Mouse (Mus musculus) mouse embryonic stem cell (cell line): Measurements from ENCODE around the gene Vipas39.
"Not testable (repeated sequence)": the region's sequence is repeated elsewhere in the genome, so short reads cannot be mapped to it uniquely, and the experiment has no call there.

ENCODE experiments used
- in situ Hi-C, 2 experiments: fragments of 300-500 bp; cut with MboI; formaldehyde crosslinking; loops; 1 replicate in 1 of 2; 3 replicates in 1 of 2; pipeline ENCODE4 v1.14.3; 2019 to 2020; ENCODE audit warnings: low sequenced_read_pairs in 2 of 2, low pct_unique_long_range_greater_than_20kb in 1 of 2, mixed read lengths in 1 of 2; ENCODE audit not compliant: unreplicated experiment in 1 of 2

Vipas39 gene

DNA sequence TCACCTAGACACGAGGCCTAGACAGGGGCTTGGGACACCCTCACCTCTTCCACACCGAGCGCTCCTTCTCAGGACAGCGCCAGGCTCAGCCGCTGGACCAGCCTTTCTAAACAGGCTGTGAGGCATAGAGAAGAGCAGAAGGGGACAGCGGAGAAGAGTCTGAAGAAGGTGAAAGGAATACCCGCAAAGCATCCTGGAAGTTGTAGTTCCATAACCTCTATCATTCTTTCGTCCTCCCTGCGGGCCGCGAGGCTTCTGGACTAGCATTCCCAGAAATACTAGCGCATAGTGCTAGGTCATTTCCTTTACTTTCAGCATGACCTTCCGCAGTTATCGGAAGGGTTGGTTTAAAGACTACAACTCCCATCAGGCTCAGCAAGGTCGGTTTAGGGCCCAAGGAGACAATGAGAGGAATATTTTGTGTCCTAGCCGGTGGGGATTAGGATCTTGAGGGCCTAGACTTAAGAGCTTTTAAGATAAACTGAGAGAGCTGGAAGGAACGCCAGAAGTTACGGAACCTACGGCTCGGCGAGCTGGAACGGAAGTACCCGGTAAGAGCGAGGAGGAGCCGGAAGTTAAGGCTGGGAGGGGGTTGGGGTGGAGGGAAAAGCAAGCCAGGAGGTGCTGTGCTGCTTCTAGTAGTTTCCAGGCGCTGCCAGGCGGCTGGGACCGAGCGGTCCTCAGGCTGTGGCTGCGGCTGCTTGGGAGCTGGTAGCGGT is at the start of gene Vipas39, which contains the start of gene Ahsa1:
Vipas39 (minus strand) TSS at position 149 of the 719 bp plus-strand sequence.
Ahsa1 (plus strand) TSS at position 372 of the 719 bp plus-strand sequence.
- in situ Hi-C loops = no loop called here

DNA sequence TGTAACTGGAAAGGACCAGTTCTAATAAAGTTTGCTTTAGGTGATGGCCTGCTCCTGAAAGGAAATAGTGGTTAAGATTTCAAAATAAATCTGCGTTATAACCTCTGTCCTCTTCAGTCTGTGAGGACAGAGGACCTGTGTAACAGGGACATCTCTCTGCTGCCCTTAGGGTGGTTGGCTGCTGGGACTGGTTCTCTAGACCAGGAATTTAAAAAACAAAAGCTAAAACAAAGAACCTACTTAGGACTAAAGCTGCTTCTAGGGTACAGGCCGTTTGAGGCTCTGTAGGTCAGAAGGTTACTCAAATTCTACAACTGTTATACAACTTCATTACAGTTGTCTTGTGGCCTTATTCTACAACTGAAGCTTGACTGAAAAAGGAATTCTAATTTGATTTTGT is 47.0 kb upstream of the Vipas39 start:
- in situ Hi-C loops = no loop called here

GRCm38 (mm10) chr12:87306584-87306844 is 40.5 kb upstream of the Vipas39 start:
- in situ Hi-C loops = not testable (repeated sequence)

GRCm38 (mm10) chr12:87305767-87306583 is 39.9 kb upstream of the Vipas39 start:
- in situ Hi-C loops = no loop called here

- in situ Hi-C loops = no loop called here
Measured at GRCm38 (mm10) chr12:87301189-87301588, 35.1 kb upstream of the Vipas39 start.

DNA sequence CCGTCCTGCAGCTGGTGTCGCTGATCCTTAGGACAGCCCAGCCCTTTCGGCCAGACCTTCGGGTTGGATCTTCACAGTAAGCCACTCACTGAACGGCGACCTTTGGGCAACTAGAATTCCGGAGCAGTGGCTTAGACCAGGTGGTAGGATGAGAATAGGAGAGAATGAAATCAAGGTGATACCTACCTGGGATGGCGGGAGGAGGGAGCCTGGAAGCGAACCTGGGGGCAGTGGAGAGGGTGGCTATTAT is 34.3 kb upstream of the Vipas39 start:
- in situ Hi-C loops = no loop called here

GRCm38 (mm10) chr12:87299657-87300440 is 33.8 kb upstream of the Vipas39 start, which contains the start of gene Ism2:
Ism2 (minus strand) TSS chr12:87299705.
- in situ Hi-C loops = no loop called here

DNA sequence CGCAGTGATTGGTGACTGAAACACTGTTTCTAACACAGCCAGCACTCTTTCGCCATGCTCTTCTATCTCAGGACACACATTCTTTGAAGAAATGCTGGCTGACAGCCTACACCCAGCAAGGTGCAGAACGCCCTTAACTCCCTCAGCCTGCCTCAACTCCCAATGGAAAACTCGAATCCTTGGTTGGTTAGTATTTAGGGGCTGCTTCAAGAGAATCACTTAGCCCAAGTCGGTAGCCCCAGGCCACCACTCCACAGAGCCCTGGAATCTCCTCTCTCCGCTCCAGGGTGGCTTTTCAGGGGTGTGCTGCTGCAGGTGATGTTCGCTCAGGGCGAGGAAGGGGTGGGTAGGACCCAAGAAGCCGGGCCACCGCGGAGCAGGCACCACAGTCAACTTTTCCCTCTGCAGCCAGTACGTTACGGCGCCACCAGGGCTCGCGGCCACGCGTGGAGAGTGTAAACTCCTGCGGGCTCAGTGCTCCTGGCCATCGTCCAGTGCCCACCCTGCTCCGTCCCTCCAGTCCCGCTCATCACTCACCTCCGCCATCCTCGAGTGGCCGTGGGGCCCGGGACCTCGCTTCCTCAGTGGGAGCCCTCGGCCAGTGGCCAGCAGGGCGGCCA is 33.1 kb upstream of the Vipas39 start:
- in situ Hi-C loops = no loop called here

DNA sequence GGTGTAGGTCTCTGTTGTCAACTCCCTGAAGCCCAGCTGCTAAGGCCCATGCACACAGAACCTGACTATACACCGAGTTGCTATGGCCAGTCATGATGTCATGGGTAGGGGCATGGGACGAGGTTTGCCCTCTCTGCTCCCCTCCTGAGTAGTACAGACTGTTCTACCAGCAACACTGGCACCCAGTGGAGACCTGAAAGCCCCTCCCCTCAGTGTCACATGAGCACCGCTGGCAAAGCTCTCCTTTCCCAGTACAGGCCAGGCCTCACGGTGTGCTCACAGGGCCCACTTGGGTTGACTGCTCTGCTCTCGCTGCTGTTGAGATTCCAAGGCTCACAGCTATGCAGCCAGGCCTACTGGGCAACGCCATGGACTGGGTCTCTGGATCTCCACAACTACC is 27.9 kb upstream of the Vipas39 start:
- in situ Hi-C loops = no loop called here

DNA sequence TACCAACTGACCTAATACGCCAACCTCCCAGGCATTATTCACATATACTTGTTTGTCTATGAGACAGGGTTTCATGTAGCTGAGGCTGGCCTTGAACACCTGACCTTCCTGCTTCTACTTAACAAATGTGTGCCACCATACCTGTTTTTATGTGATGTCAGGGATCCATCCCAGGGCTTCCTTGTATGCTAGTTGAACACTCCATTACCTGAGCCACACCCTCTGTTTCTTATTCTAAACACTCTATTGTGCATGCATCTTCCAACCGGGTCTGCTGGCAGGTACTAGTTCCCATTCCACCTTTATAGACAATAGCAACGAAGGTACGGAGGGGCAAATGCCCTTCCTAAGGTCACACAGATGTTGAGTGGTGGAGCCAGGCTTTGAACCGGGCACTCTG is 23.0 kb upstream of the Vipas39 start:
- in situ Hi-C loops = no loop called here

DNA sequence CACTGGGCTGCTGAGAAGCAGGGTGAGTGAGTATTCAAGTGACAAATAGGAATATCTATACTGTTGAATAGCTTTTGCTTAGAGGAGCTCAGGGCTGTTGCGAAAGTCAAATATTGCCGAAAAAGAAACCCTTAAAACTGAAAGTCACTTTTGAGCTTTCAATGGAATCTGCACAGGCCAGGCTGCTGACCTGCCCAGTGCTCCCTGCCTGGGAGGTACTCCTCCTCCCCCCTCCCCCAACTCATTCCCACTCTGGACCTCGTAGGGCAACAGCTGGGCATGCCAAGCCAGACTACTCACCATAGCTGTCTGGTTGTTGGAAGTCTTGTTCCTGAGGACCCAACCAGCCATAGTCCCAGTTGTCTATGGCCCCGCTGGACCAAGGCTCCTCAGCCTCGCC is 18.7 kb upstream of the Vipas39 start:
- in situ Hi-C loops = no loop called here

DNA sequence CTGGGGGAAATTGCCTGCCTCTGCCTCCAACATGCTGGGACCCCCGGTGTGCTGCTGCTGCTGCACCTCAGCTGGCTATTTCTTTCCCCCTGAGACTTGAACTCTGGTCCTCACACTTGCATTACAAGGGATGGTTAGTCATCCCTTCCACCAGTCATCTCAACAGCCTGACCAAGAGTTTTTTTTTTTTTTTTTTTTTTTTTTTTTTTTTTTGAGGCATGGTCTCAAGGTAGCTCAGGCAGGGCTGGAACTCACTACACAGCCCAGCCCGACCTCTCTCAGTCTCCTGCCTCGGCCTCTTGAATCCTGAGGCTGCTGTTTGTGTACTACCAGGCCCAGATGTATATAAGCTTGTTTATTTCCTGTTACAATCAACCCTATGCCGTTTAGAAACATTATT is 18.2 kb upstream of the Vipas39 start:
- in situ Hi-C loops = no loop called here

GRCm38 (mm10) chr12:87283706-87284105 is 17.6 kb upstream of the Vipas39 start:
- in situ Hi-C loops = no loop called here

DNA sequence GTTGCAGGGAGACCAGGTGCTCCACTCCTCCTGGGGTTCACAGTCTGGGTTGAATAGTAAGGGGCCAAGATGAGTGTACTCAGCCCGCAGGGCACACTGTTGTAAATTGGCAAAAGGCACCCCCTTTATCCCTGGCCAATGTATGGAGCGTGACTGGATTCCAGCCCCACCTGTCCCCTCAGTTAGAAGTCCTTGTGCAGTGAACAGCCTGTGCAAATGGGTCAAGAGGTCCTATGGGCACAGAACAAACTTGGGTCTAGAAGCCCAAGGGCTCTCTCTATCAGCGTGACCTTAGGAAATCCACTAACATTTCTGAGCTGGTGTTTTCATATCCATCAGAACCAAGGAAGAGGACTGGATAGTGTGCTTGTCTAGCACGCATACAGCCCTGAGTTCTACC is 16.7 kb upstream of the Vipas39 start:
- in situ Hi-C loops = no loop called here

DNA sequence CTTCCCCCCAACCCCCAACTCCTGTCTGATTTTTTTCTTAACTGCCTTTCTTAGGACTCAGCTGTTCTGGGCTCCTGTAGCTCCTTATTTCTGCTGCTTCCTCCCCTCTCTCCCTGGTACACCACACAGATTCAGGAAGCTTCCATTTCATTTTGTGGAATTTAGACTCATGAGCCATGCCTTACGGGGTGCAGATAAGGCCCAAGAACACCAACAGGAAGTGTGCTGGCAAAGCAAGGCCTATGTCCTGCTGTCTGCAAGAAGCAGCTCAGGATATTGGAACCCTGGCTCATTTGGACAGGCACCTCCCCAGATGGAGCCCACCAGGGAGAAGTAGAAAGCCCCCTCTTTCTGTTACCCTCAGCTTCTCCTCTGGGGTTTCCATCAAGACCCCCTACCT is 15.7 kb upstream of the Vipas39 start:
- in situ Hi-C loops = no loop called here

DNA sequence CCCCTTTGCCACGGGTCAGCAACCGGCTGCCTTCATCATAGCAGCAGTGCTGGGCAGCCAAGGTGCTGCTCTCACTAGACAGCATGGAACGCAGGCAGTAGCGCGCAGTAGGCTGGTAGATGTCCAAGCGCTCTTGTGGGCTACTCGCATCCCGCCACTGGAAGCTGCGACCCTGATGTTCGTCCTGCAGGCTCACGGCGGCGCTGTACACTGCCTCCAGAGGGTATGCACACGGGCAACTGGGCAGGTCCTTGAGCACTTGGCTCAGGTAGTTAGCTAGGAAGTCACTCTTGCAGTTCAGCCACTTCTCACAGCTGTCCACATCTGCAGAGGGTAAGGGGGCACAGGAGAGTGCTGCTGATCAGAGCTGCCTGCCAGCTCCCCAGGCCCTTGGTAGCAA is 13.8 kb upstream of the Vipas39 start:
- in situ Hi-C loops = loop anchor here in 1 of 2 experiments (5.0 kb wide), 1 partner anchor 52 kb away; no protein-coding TSS in a partner anchor

DNA sequence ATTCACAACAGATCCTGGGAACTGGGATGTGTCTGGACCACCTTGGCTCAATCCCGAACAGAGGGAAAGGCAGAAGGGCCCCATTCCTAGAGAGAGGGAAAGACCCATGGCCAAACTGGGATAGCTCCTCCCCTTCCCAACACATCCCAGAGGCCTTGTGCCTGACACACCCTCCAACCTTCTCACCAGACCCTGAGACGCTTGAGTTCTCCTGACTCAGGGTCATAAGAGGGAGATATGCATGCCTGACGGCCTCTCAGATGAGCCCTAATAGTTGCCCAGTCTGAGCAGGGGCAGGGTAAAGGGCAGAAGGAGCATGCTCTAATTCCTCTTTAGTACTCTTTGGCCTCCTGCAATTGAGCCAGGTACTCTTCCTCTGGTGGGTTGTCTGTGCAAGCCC is 13.3 kb upstream of the Vipas39 start:
- in situ Hi-C loops = loop anchor here in 1 of 2 experiments (5.0 kb wide), 1 partner anchor 53 kb away; no protein-coding TSS in a partner anchor

GRCm38 (mm10) chr12:87278118-87278730 is 12.2 kb upstream of the Vipas39 start:
- in situ Hi-C loops = loop anchor here in 1 of 2 experiments (5.0 kb wide), 1 partner anchor 54 kb away; no protein-coding TSS in a partner anchor
